ENCODE assay signal across 8 mouse cellular contexts in the genomic region with DNA sequence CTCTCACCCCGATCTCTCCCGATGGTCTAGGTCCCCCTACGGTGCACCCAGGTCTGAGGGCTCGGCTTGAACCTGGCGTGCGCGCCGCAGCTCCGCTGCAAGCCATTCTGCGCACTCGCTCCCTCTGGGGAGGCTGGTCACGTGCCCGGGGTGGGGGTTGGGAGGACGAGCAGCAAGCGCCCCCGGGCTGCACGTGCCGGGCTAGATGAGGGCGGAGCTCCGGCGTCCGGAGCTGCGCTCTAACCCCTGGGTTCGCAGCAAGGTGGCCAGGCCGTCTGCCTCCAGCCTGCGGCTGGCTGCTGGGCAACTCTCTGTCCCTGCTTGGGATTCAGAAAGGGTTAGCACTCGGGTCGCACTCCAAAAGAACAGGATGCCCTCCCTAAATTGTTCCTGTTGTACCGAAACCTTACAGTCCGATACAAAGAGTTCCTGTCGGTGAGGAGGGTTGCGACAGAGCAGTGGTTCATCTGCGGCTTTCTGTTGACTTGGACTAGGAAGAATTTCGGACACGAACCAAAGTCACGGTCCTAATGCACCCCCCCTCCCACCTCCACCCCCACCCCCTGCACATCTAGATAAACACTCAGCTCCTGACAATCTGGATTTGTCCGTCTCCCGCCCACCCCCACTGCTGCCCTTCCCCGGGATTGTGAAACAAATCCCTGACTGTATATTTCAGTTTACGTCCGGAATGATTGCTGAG. TPM values are rescaled to one million over a fixed set of nuclear protein-coding genes. Genes with fewer than 3 reads are reported as not detected.
DNase-seq lines count a peak whose midpoint lies in the region; ATAC-seq lines count a peak whose summit lies in the region.

No protein-coding gene starts in this region.

- no peaks in the 10 kb centered on the region for H3K9me3 ChIP-seq in heart, embryonic 14.5 days (ENCODE audit: control insufficient read depth, low read length)
- no peaks in the 10 kb centered on the region for H3K9me3 ChIP-seq in liver, embryonic 13.5 days (replicated peaks)
- no peaks in the 10 kb centered on the region for H3K9me3 ChIP-seq in stomach, embryonic 16.5 days (replicated peaks; ENCODE audit: control insufficient read depth, low read length)

- DNase-seq in CD4-positive helper T cell, adult 2 months (ENCODE audit: low read depth, low spot score) = peak; percentile 95
- peak; percentile 78 for DNase-seq in brain, embryonic 18.5 days (ENCODE audit: low read depth, low spot score)
- DNase-seq in kidney, postnatal 14 days = peak; percentile 95
- peak; percentile 89 for DNase-seq in liver, embryonic 13.5 days
- peak; percentile 96 for DNase-seq in neural tube, embryonic 10.5 days (ENCODE audit: extremely low spot score, low spot score)

- H3K27me3 ChIP-seq in heart, embryonic 14.5 days (ENCODE audit: control insufficient read depth, insufficient read depth, low read length) = no peaks in the 10 kb centered on the region
- 0 out of 2 replicates have a peak, but pooled peaks cover 2% of the 10 kb centered on the region for H3K27me3 ChIP-seq in liver, embryonic 13.5 days
- no peaks in the 10 kb centered on the region for H3K27me3 ChIP-seq in stomach, embryonic 16.5 days (ENCODE audit: control insufficient read depth, insufficient read depth, low read length)

- peaks cover 0 to 3% of the 10 kb centered on the region in 2 experiments; a peak in 2 of 4 replicates for H3K4me1 ChIP-seq in heart, embryonic 14.5 days (ENCODE audit: control insufficient read depth in 2 of 2, insufficient read depth in 2 of 2, low read length in 2 of 2)
- H3K4me1 ChIP-seq in liver, embryonic 13.5 days (replicated peaks) = peaks cover 44% of the 10 kb centered on the region
- 0 out of 2 replicates have a peak, but pooled peaks cover 5% of the 10 kb centered on the region for H3K4me1 ChIP-seq in stomach, embryonic 16.5 days (ENCODE audit: control insufficient read depth, insufficient read depth, low read length)

- H3K36me3 ChIP-seq in heart, embryonic 14.5 days (ENCODE audit: control insufficient read depth, insufficient read depth, low read length) = no peaks in the 10 kb centered on the region
- H3K36me3 ChIP-seq in liver, embryonic 13.5 days = no peaks in the 10 kb centered on the region
- no peaks in the 10 kb centered on the region for H3K36me3 ChIP-seq in stomach, embryonic 16.5 days (ENCODE audit: control insufficient read depth, insufficient read depth, low read length)

- H3K9ac ChIP-seq in heart, embryonic 14.5 days (ENCODE audit: low read length) = peak overlapping the region; percentile 80
- peak overlapping the region; percentile 73 for H3K9ac ChIP-seq in liver, embryonic 13.5 days
- H3K9ac ChIP-seq in stomach, embryonic 16.5 days (ENCODE audit: low read length) = peak overlapping the region; percentile 74

- under 1% methylated on average over 41 of the region's 41 CpGs for WGBS in heart, embryonic 14.5 days
- under 1% methylated on average over 41 of the region's 41 CpGs for WGBS in liver, embryonic 13.5 days (ENCODE audit: insufficient replicate concordance)
- WGBS in stomach, embryonic 16.5 days = under 1% methylated on average over 41 of the region's 41 CpGs

- H3K4me2 ChIP-seq in heart, embryonic 14.5 days (ENCODE audit: low read length) = peak overlapping the region; percentile 83
- peak overlapping the region; percentile 98 for H3K4me2 ChIP-seq in liver, embryonic 13.5 days
- H3K4me2 ChIP-seq in stomach, embryonic 16.5 days (ENCODE audit: low read depth, low read length) = peak overlapping the region; percentile 87

- ATAC-seq in erythroid progenitor cell, adult 5-6 weeks (replicated peaks; ENCODE audit: low FRiP score, poor library complexity, severe bottlenecking) = peak; percentile 81
- ATAC-seq in heart, embryonic 14.5 days (ENCODE audit: insufficient number of reproducible peaks, insufficient read depth, low FRiP score, low read depth) = peak; percentile 96
- peak; percentile 90 for ATAC-seq in liver, embryonic 13.5 days (ENCODE audit: low read depth)
- peak; percentile 95 for ATAC-seq in stomach, embryonic 16.5 days (ENCODE audit: insufficient read depth, low FRiP score)

- peak overlapping the region; percentile 52 to 74 for H3K4me3 ChIP-seq in heart, embryonic 14.5 days (ENCODE audit: control insufficient read depth in 1 of 2, insufficient read depth in 1 of 2, low read depth in 1 of 2, low read length in 2 of 2)
- peak overlapping the region; percentile 70 for H3K4me3 ChIP-seq in liver, embryonic 13.5 days (replicated peaks)
- peak overlapping the region; percentile 62 for H3K4me3 ChIP-seq in stomach, embryonic 16.5 days (replicated peaks; ENCODE audit: low read length)

- H3K27ac ChIP-seq in heart, embryonic 14.5 days (replicated peaks in 1 of 2; ENCODE audit: control insufficient read depth in 1 of 2, insufficient read depth in 1 of 2, low read depth in 2 of 2, low read length in 2 of 2) = peak overlapping the region; percentile 92 to 95
- peak overlapping the region; percentile 91 for H3K27ac ChIP-seq in liver, embryonic 13.5 days
- peak overlapping the region; percentile 96 for H3K27ac ChIP-seq in stomach, embryonic 16.5 days (ENCODE audit: low read length)

RNA-seq across cellular contexts. Expression of gene Rbx1, which starts 57.2 kb away (rescaled TPM):
- total RNA-seq in erythroid progenitor cell, adult 5-6 weeks (2015; ENCODE audit: low replicate concordance) = 65.4 and 79.6 TPM in 2 replicates
- total RNA-seq in erythroid progenitor cell, adult 5-6 weeks (2017; ENCODE audit: low replicate concordance) = 52.0 and 67.4 TPM in 2 replicates
- polyA plus RNA-seq in heart, embryonic 14.5 days (2014; fragmentation: Nextera tagmentation; extraction: Ambion mirVana) = 426 and 448 TPM in 2 replicates
- polyA plus RNA-seq in liver, embryonic 13.5 days (2015; fragmentation: Nextera tagmentation; extraction: Ambion mirVana) = 336 and 337 TPM in 2 replicates
- 417 and 432 TPM in 2 replicates for polyA plus RNA-seq in stomach, embryonic 16.5 days (2015; fragmentation: Nextera tagmentation; extraction: Ambion mirVana)

Comparison
In these comparisons a context has a peak if more than half of its experiments do, and no peak if none do; other contexts are left out.
1. Peak in every context shown above with its lines: DNase-seq, ATAC-seq, H3K4me3 ChIP-seq and H3K27ac ChIP-seq.